Mouse (Mus musculus): ENCODE results near the gene Gm1604a. TPM values are rescaled to one million over a fixed set of nuclear protein-coding genes. Genes with fewer than 3 reads are reported as not detected.

The Gm1604a gene
- polyA plus RNA-seq, 1 experiment from 2014 or later = not detected

Other genes with a start within 250 kb of the Gm1604a start
- gene Ezr, start 242.8 kb upstream of the Gm1604a start, polyA plus RNA-seq (2016; fragmentation: Nextera tagmentation; extraction: Ambion mirVana) = 103 and 116 TPM in 2 replicates
- 37.0 and 37.4 TPM in 2 replicates for gene Rsph3b, start 76.9 kb upstream of the Gm1604a start, polyA plus RNA-seq (2016; fragmentation: Nextera tagmentation; extraction: Ambion mirVana)
- 52.0 and 53.4 TPM in 2 replicates for gene Tagap1, start 64.4 kb upstream of the Gm1604a start, polyA plus RNA-seq (2016; fragmentation: Nextera tagmentation; extraction: Ambion mirVana)
- 114 and 121 TPM in 2 replicates for gene Rnaset2b, start 54.9 kb upstream of the Gm1604a start, polyA plus RNA-seq (2016; fragmentation: Nextera tagmentation; extraction: Ambion mirVana)
- 0.31 TPM in 1 of 2 replicates, not detected in the other for gene Gm49721, start 46.7 kb upstream of the Gm1604a start, polyA plus RNA-seq (2016; fragmentation: Nextera tagmentation; extraction: Ambion mirVana)
- 23.6 and 25.3 TPM in 2 replicates for gene Rps6ka2, start 144.5 kb downstream of the Gm1604a start, polyA plus RNA-seq (2016; fragmentation: Nextera tagmentation; extraction: Ambion mirVana)